Mouse (Mus musculus) urinary bladder, postnatal 10 days (tissue): ENCODE results near the gene Rpl10-ps3.

ENCODE experiments used
- DNase-seq: peaks from one replicate; pipeline ENCODE4 v3.0.0; 2022; ENCODE audit warnings: low spot score

The Rpl10-ps3 gene

DNA sequence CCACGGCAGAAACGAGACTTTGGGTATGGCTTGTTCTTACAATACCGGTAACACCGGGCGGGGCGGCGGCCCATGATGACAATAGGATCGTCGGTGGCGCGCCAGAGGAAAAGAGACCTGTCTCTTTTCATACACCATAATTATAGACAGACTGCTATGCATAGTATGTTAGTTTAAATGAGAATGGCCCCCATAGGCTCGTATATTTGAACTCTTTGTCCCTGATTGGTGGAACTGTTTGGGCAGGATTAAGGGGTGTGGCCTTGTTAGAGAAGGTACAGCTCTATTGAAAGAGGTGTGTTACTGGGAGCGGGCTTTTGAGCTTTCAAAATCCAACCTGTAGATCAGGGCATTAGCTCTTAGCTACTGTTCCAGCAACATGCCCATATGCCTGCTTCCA, at the start of gene Rpl10-ps3:
Gene Rpl10-ps3 (minus strand): TSS at position 101 of the 400 bp plus-strand sequence.
- DNase-seq, result no peak

- no peak for DNase-seq
These were observed 30.8 kb upstream of the Rpl10-ps3 start for GRCm38 (mm10) chr9:50375598-50375997.

- no peak for DNase-seq
These were observed 29.9 kb upstream of the Rpl10-ps3 start for GRCm38 (mm10) chr9:50374666-50375065.

DNA sequence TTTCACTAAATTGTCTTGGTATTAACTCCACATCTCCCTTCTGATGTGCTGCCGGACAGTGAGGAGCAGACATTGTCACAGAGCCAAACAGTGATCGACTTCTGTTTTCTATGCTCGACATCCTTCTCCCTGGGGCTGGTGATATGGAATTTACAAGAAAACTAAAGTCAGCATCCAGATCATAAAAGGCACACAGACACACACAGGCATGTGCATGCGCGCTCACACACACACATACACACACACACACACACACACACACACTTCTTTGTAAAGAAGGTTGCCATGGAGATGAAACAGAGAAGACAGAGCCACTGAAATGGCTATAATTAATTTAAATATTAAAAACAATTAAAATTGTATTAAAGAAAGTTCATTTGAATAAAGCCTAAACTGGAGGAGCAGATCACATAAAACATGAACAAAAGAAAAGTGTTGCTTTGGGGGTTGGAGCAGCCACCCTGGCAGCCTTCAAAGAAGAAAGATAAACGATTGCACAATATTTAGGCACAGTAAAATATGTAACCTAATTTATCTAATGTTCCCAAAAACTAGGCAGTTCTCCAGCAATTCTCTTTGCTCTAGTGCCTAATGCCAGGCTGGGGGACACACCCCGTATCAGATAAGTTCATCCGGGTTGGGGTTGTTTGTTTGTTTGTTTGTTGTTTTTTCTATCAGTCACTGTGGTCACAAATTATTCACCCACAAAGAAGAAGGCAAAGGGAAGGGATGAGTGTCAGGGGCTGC, 24.0 kb upstream of the Rpl10-ps3 start:
- no peak for DNase-seq

GRCm38 (mm10) chr9:50365059-50365780, 20.5 kb upstream of the Rpl10-ps3 start:
- DNase-seq, result no peak

GRCm38 (mm10) chr9:50363962-50364361, 19.2 kb upstream of the Rpl10-ps3 start:
- DNase-seq, result no peak

GRCm38 (mm10) chr9:50363259-50363658, 18.5 kb upstream of the Rpl10-ps3 start:
- DNase-seq, result no peak

GRCm38 (mm10) chr9:50362556-50362955, 17.8 kb upstream of the Rpl10-ps3 start:
- DNase-seq, result no peak

DNA sequence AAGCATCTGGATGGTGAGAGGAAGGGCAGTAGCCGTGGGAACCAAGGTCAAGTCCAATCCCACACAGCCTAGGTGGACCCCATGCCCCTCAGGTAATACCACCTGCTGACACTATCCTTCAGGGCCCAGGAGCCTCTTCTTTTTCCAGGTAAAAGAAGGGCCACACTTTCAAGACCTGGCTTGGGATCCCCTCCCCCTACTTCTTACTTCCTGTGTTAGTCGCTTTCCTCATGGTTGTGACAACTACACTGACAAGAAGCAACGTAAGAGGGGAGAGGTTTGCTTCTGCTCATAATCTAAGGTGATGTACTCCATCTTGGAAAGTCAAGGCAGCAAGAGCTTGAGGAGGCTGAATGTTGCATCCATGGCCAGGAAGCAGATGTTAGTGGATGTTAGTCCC, 15.6 kb upstream of the Rpl10-ps3 start:
- DNase-seq, result no peak

DNA sequence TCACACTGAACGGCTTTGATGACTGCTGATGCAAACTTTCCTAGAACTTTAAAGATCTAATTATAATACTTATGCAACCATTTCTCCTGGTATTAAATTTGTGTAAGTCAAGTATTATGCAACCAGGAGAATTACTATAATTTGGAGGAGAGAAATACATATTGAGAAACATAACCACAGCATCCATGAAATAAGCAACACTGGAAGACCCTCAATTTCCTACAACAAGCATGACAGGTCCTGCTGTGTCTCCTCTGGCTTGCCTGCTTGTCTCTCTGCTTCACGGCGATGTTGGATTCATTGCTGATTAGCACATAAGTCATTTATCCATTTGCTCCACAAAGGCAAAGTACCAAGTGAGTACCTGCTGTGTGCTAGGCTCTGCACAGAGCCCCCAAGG, 12.6 kb upstream of the Rpl10-ps3 start:
- no peak for DNase-seq

DNA sequence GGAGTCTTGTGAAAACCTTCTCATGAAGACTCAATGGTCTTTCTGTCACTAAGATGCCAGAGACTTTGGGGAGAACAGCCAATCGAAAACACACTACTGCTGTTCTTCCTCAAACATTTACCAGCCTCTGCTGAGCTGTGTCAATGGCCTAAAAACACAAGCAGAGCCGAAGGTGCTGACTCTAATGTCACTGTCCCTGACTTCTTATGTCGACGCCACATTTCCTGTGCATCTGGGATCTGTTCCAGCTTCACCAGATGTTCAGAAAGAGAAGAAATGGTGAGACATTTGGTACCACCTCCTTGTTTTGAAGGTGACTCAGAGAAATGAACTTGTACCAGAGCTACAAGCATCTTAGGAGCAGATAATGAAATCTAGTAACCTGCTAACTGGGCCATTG, 7.0 kb upstream of the Rpl10-ps3 start:
- DNase-seq, result no peak

DNA sequence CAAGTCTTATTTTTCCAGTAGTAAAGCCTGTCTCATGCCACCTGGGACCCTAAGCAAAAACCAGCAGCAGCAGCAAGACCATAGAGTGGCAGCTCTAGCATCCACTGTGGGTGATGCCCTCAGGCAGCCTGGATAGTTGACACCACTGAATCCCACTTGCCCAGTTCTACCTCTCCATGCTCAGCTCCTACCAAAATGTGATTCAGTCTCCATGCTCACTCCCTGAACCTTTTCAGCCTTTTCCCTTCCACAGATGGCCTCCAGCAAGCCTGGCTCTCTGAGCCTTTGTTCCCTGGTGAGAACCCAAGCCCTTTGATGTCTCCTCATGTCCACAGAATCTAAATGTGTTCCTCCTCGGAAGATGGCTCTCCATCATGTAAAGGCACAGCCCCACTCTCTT, 5.8 kb upstream of the Rpl10-ps3 start:
- no peak for DNase-seq

GRCm38 (mm10) chr9:50349156-50349555, 4.4 kb upstream of the Rpl10-ps3 start:
- DNase-seq, result no peak

GRCm38 (mm10) chr9:50348256-50348655, 3.5 kb upstream of the Rpl10-ps3 start:
- no peak for DNase-seq

- no peak for DNase-seq
These were observed 9.0 kb downstream of the Rpl10-ps3 start for GRCm38 (mm10) chr9:50335539-50336325.

DNA sequence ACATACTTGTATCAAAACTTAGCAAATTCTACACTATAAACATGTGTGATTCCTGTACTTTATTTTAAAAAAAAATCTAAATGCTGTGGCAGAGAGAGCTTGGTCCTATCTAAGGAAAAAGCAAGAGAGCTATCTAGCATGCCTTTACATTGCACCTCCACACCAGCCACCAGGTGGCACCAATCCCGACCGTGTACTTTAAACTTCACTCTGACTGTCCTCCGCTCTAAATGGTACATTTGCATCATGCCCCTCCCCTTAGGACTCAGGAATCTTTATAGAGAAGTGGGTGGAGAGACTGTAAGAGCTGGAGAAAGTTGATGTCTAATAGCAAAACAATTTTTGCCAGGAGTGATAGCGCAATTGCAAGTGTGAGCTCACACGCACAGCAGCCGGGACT, 11.4 kb downstream of the Rpl10-ps3 start:
- no peak for DNase-seq

DNA sequence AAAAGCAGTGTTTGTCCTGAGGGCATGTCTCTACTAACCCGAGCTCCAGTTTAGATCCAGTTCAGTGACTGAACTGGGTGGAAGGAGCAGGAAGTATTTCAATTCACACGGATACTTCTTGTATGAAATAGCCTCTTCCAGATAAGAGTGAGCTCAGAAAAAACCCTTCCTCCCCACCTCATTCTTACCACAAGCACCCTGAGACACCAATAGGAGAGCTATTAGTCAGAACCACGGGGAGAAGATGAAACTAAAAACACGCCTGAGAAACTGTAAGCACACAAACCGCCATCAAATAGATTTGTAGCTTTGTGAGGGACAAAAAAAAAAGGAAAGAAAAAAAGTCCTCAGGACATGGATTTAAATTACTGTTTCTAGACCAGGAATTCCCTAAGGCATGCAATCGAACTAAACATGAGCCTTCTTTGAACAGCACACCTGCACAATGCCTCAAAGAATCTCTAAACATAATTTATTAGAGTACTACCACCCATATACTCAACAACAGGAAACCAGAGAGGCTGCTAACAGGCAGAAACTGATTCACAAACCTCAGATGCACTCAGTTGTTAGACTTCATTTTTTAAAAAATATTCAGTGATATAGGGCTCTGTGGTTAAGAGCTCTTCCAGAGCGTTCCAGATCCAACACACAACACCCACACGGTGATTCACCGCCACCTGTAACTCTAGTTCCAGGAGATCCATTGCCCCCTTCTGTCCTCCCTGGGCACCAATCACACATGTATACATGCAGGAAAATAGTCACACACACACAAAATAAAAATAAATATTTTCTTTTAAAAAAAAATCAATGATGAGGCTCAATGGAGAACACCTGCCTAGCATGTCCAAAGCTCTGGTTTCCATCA, 20.2 kb downstream of the Rpl10-ps3 start:
- DNase-seq, result no peak

GRCm38 (mm10) chr9:50320729-50321128, 24.0 kb downstream of the Rpl10-ps3 start:
- no peak for DNase-seq

- no peak for DNase-seq
These were observed 25.3 kb downstream of the Rpl10-ps3 start for GRCm38 (mm10) chr9:50319506-50319905.

- DNase-seq, result no peak
These were observed 27.5 kb downstream of the Rpl10-ps3 start for GRCm38 (mm10) chr9:50317299-50317698.

- no peak for DNase-seq
These were observed 29.1 kb downstream of the Rpl10-ps3 start for GRCm38 (mm10) chr9:50315650-50316049.

- no peak for DNase-seq
These were observed 33.7 kb downstream of the Rpl10-ps3 start for GRCm38 (mm10) chr9:50311036-50311545.
